Mouse (Mus musculus): Measurements from ENCODE around the gene Igsf23. TPM values are rescaled to one million over a fixed set of nuclear protein-coding genes. Genes with fewer than 3 reads are reported as not detected.

The Igsf23 gene
- total RNA-seq, 4 experiments from 2014 or later, result not detected

Other genes with a start within 250 kb of the Igsf23 start
- gene Tomm40, start 235.3 kb downstream of the Igsf23 start, total RNA-seq (2022), result 10 to 100 TPM; 44.3 to 48.3 (median 46.0) TPM
- gene Nectin2, start 200.3 kb downstream of the Igsf23 start, total RNA-seq (2022), result 1 to 10 TPM; 1.0 to 1.8 (median 1.5) TPM
- 10 to 100 TPM; 16.7 to 24.4 (median 18.0) TPM for gene Bcam, start 179.7 kb downstream of the Igsf23 start, total RNA-seq (2022)
- gene Cblc, start 153.9 kb downstream of the Igsf23 start, total RNA-seq (2022), result not detected
- under 1 TPM; 0.58 to 0.62 (median 0.61) TPM for gene Bcl3, start 128.0 kb downstream of the Igsf23 start, total RNA-seq (2022)
- not detected for gene Gm19345, start 98.8 kb downstream of the Igsf23 start, total RNA-seq (2022)
- not detected for gene Ceacam16, start 89.5 kb downstream of the Igsf23 start, total RNA-seq (2022)
- not detected for gene Ceacam19, start 62.8 kb downstream of the Igsf23 start, total RNA-seq (2022)
- 1 to 10 TPM; 4.3 to 6.7 (median 4.9) TPM for gene Pvr, start 29.6 kb downstream of the Igsf23 start, total RNA-seq (2022)
- not detected for gene Ceacam20, start 14.7 kb upstream of the Igsf23 start, total RNA-seq (2022)
- not detected for gene Nlrp9b, start 40.7 kb upstream of the Igsf23 start, total RNA-seq (2022)
- gene Vmn1r91, start 148.9 kb upstream of the Igsf23 start, total RNA-seq (2022), result not detected
- gene Gm16442, start 171.8 kb upstream of the Igsf23 start, total RNA-seq (2022), result not detected
- gene Vmn1r93, start 188.3 kb upstream of the Igsf23 start, total RNA-seq (2022), result not detected
- not detected for gene Vmn1r94, start 217.6 kb upstream of the Igsf23 start, total RNA-seq (2022)
- not detected for gene Vmn1r95, start 243.0 kb upstream of the Igsf23 start, total RNA-seq (2022)